Mouse (Mus musculus) limb, embryonic 14.5 days (tissue): ENCODE measurements around the gene Gbx1. TPM values are rescaled to one million over a fixed set of nuclear protein-coding genes. Genes with fewer than 3 reads are reported as not detected.

Experiments used
- ATAC-seq: fragments of 200-750 bp; cut with Nextera tagmentation; 2 replicates; pipeline ENCODE4 v1.8.0; 2017; ENCODE audit warnings: low read depth, moderate number of reproducible peaks, moderate TSS enrichment; ENCODE audit not compliant: low FRiP score
- DNase-seq: peaks from one replicate; pipeline ENCODE4 v3.0.0-alpha.2; 2015; ENCODE audit warnings: low spot score
- H3K27ac ChIP-seq: fragments of 300-500 bp; sonication (generic); replicated peaks from 2 replicates; pipeline ENCODE4 v1.5.1; 2014; ENCODE audit warnings: low read depth, mild to moderate bottlenecking, low read length, moderate library complexity, mixed read lengths
- H3K27me3 ChIP-seq: fragments of 300-500 bp; sonication (generic); 2 replicates; pipeline ENCODE4 v1.6.1; 2014; ENCODE audit warnings: low read length, mixed read lengths; ENCODE audit not compliant: control insufficient read depth, insufficient read depth
- H3K36me3 ChIP-seq: fragments of 300-500 bp; sonication (generic); 2 replicates; pipeline ENCODE4 v1.6.1; 2014; ENCODE audit warnings: mild to moderate bottlenecking, low read length, moderate library complexity, mixed read lengths; ENCODE audit not compliant: control insufficient read depth, insufficient read depth
- H3K4me1 ChIP-seq: fragments of 300-500 bp; sonication (generic); 2 replicates; pipeline ENCODE4 v1.6.1; 2014; ENCODE audit warnings: antibody characterized with exemption, low read length, mixed read lengths; ENCODE audit not compliant: control insufficient read depth, insufficient read depth
- H3K4me2 ChIP-seq: fragments of 300-500 bp; sonication (generic); replicated peaks from 2 replicates; pipeline ENCODE4 v1.6.1; 2014; ENCODE audit warnings: low read depth, mild to moderate bottlenecking, low read length, moderate library complexity; ENCODE audit not compliant: severe bottlenecking
- H3K4me3 ChIP-seq: fragments of 300-500 bp; sonication (generic); replicated peaks from 2 replicates; pipeline ENCODE4 v1.5.1; 2014; ENCODE audit warnings: low read length
- H3K9ac ChIP-seq: fragments of 300-500 bp; sonication (generic); 2 replicates; pipeline ENCODE4 v1.6.1; 2014; ENCODE audit warnings: mild to moderate bottlenecking, low read depth, low read length, moderate library complexity; ENCODE audit not compliant: severe bottlenecking
- H3K9me3 ChIP-seq: fragments of 300-500 bp; sonication (generic); 2 replicates; pipeline ENCODE4 v1.6.1; 2016; ENCODE audit warnings: low read length; ENCODE audit not compliant: control insufficient read depth
- POLR2A ChIP-seq: fragments of 200-500 bp; IDR thresholded peaks from 2 replicates; pipeline ENCODE4 v1.8.0; 2012; ENCODE audit warnings: inconsistent platforms, mild to moderate bottlenecking, moderate library complexity, borderline replicate concordance; ENCODE audit not compliant: insufficient read depth, insufficient read length; ENCODE audit errors: extremely low read depth
- WGBS: fragments of 180-500 bp; shearing (Covaris S2); extraction: QIAGEN DNeasy Blood & Tissue Kit; methylation state at CpG from one replicate; pipeline ENCODE4 v1.1.7; 2014; 5-methylcytosine and 5-hydroxymethylcytosine counted together
- polyA plus RNA-seq, 2 experiments: library from polyadenylated mRNA; depleted of rRNA in 1 of 2; stranded (reverse) in 1 of 2; unstranded in 1 of 2; fragments of >200 nt; fragmentation: Nextera tagmentation in 1 of 2; extraction: Ambion mirVana in 1 of 2; gene quantifications; 2 replicates each; pipeline versions ENCODE4 v1.2.1 to v1.2.3; 2012 to 2014

Gbx1 gene
- polyA plus RNA-seq, 2 experiments: 0.05 TPM; not detected in 1

DNA sequence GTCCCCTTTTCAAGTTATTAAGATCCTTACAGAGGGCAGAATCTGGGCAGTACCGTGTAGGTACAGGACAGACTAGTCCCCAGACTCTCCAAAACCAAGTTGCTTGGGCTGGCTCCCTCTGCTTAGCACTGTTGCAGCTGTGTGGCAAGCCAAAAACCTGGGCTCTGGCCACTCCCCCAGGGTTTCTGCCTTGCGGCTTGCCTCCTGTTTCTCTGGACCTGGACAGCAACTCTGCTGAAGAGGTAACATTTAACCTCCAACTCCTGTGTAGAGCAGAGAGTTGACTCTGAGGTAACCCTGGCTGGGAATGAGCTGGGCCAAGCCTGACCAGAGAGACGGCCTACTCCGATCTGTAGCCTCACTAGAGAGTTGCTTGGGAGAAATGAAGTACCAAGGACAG lies 24.2 kb downstream of the Gbx1 start:
- H3K36me3 ChIP-seq: peaks cover 50% of the 10 kb centered on the region
- peaks cover 15% of the 10 kb centered on the region; the same call in 1 of the 2 replicates for H3K27me3 ChIP-seq
- no peak for DNase-seq
- no peak overlapping the region for H3K9ac ChIP-seq
- no peak overlapping the region for H3K4me3 ChIP-seq
- no peaks in the 10 kb centered on the region for H3K9me3 ChIP-seq
- WGBS: 62% methylated on average over 4 of the region's 4 CpGs
- H3K4me2 ChIP-seq: no peak overlapping the region
- no peak overlapping the region for H3K27ac ChIP-seq
- TF ChIP-seq POLR2A: no peak
- H3K4me1 ChIP-seq: no peaks in the 10 kb centered on the region
- no peak for ATAC-seq

DNA sequence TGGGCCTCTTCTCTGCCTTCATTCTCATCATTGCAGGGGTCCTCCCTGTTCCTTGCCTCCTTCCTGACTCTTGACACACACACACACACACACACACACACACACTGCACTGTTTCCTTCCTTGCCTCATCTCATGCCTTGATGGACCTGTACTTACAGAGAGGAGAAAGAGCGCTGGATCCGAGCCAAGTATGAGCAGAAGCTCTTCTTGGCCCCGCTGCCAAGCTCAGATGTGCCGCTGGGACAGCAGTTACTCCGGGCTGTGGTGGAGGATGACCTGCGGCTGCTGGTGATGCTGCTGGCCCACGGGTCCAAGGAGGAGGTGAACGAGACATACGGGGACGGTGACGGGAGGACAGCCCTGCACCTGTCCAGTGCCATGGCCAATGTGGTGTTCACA lies 26.2 kb downstream of the Gbx1 start:
- H3K36me3 ChIP-seq: peaks cover 70% of the 10 kb centered on the region
- no peak for DNase-seq
- WGBS: 92% methylated on average over 11 of the region's 11 CpGs

DNA sequence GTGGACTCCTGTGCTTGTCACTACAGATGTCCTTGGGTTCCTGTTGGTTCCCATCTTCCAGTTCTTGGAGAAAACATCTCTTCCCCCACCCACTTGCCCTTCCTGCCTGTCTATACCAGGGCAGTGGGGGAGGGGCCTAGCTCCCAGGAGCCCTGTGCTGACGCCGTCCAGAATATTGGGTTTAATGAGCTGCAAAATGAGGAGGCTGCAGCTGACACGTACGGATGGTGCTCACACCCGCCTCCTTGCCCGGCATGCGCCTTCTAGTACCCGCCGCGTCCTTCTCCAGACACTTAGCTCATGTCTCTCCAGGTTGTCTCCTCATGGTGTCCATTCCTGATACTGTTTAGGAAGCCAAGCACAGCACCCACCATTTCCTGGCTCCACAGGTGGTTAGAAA lies 27.9 kb downstream of the Gbx1 start:
- Histone ChIP-seq H3K9ac (no peak overlapping the region), H3K4me3 (no peak overlapping the region), H3K27me3 (0 out of 2 replicates have a peak, but pooled peaks cover 3% of the 10 kb centered on the region), H3K4me2 (no peak overlapping the region), H3K9me3 (no peaks in the 10 kb centered on the region), H3K36me3 (peaks cover 87% of the 10 kb centered on the region), H3K4me1 (no peaks in the 10 kb centered on the region), H3K27ac (no peak overlapping the region)
- no peak for ATAC-seq
- DNase-seq: no peak
- no peak for TF ChIP-seq POLR2A
- 75% methylated on average over 10 of the region's 10 CpGs for WGBS

More for the DNA sequence above, 26.2 kb downstream of the Gbx1 start:
- H3K27ac ChIP-seq: no peak overlapping the region
- TF ChIP-seq POLR2A: no peak
- no peak overlapping the region for H3K4me3 ChIP-seq
- H3K9ac ChIP-seq: no peak overlapping the region
- H3K27me3 ChIP-seq: peaks cover 15% of the 10 kb centered on the region; the same call in 1 of the 2 replicates
- H3K4me2 ChIP-seq: no peak overlapping the region
- no peaks in the 10 kb centered on the region for H3K9me3 ChIP-seq
- no peak for ATAC-seq
- H3K4me1 ChIP-seq: no peaks in the 10 kb centered on the region

DNA sequence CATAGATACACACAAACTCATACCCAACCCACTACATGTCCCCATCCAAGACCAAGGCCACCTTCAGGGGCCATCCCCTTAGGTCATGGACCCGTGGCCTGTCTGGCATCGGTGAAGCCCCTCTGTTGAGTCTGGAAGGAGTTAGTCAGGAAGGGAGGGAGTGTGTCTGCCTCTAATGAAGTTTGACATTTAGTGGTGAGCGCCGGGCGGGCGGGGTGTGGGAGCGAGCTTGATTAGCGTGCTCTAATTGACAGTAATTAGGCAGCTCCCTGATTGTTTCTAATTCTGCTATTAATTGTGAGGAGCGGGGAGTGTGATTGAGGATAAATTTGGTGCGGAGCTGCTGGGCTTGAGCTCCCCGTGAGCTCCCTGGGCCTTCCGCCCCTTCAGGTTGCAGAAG lies 29.5 kb downstream of the Gbx1 start:
- peaks cover 97% of the 10 kb centered on the region for H3K36me3 ChIP-seq
- no peak for DNase-seq
- 67% methylated on average over 12 of the region's 12 CpGs for WGBS

DNA sequence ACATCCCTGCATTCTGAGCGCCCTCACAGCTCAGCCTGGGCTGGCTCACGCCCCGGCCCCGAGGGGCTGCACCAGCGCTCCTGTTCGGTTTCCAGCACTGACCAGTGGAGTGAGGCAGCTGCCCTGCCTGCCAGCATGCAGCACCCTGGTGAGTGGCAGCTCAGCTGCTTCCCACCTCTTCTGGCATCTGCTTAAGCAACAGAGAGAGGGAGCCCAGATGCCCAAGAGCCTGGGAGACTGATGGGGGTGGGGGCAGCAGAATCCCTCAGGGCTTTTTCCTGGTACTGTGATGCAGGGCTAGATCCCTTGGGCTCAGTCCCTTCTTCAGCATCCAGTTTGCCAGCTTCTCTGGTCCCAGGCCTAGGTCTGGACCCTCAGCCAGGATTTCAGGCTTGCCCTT lies 30.2 kb downstream of the Gbx1 start:
- Histone ChIP-seq H3K27ac (no peak overlapping the region), H3K27me3 (no peaks in the 10 kb centered on the region), H3K4me3 (no peak overlapping the region), H3K4me1 (no peaks in the 10 kb centered on the region), H3K9ac (no peak overlapping the region), H3K4me2 (no peak overlapping the region), H3K9me3 (no peaks in the 10 kb centered on the region), H3K36me3 (peaks cover 97% of the 10 kb centered on the region)
- 73% methylated on average over 6 of the region's 6 CpGs for WGBS
- ATAC-seq: no peak
- DNase-seq: no peak
- no peak for TF ChIP-seq POLR2A

More for the DNA sequence above, 29.5 kb downstream of the Gbx1 start:
- no peak overlapping the region for H3K27ac ChIP-seq
- TF ChIP-seq POLR2A: no peak
- no peaks in the 10 kb centered on the region for H3K4me1 ChIP-seq
- H3K27me3 ChIP-seq: no peaks in the 10 kb centered on the region
- H3K9me3 ChIP-seq: no peaks in the 10 kb centered on the region
- no peak overlapping the region for H3K4me2 ChIP-seq
- no peak overlapping the region for H3K9ac ChIP-seq
- no peak for ATAC-seq
- H3K4me3 ChIP-seq: no peak overlapping the region

DNA sequence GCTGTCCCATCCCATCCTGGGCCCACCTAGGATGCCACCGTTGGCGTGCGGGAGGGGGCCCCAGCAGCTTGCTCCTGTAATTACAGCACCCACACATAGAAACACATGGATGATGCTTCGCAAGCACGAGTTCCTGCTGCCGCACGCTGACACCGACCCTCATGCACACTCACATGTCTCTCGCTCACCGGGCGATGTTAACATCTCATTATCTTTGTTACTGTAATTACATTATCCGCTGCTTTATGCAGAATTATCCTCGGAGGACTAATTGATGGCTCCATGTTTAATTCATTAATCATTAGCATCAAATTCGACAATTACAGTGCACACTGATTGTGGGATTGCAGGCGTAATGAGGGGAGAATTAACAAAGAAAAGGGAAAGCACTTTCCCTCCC lies 32.0 kb downstream of the Gbx1 start:
- DNase-seq (no peak), ATAC-seq (no peak)
- Histone ChIP-seq H3K4me3 (no peak overlapping the region), H3K36me3 (peaks cover 97% of the 10 kb centered on the region), H3K27ac (no peak overlapping the region), H3K4me2 (no peak overlapping the region), H3K9me3 (no peaks in the 10 kb centered on the region), H3K9ac (no peak overlapping the region), H3K4me1 (no peaks in the 10 kb centered on the region), H3K27me3 (no peaks in the 10 kb centered on the region)
- WGBS: 89% methylated on average over 15 of the region's 15 CpGs
- no peak for TF ChIP-seq POLR2A
